Mouse (Mus musculus): ENCODE measurements around the gene Lrrc8c.
A peak's percentile ranks its signal among the peaks of the same experiment; 100 is the strongest.

Gene Lrrc8c

GRCm38 (mm10) chr5:105642517-105642916 is 123.3 kb downstream of the Lrrc8c start:
- no peak for DNase-seq

- no peak for DNase-seq
Observed at GRCm38 (mm10) chr5:105643276-105643675, 124.1 kb downstream of the Lrrc8c start.

- no peak for DNase-seq
Observed at GRCm38 (mm10) chr5:105644195-105644594, 125.0 kb downstream of the Lrrc8c start.

GRCm38 (mm10) chr5:105647094-105647493 is 127.9 kb downstream of the Lrrc8c start:
- DNase-seq = no peak

GRCm38 (mm10) chr5:105648648-105649287 is 129.6 kb downstream of the Lrrc8c start:
- peak; percentile 26 for DNase-seq

GRCm38 (mm10) chr5:105649514-105650001 is 130.4 kb downstream of the Lrrc8c start:
- DNase-seq = peak; percentile 24

GRCm38 (mm10) chr5:105650728-105651479 is 131.7 kb downstream of the Lrrc8c start:
- no peak for DNase-seq

GRCm38 (mm10) chr5:105651561-105651991 is 132.4 kb downstream of the Lrrc8c start:
- DNase-seq = peak; percentile 29

GRCm38 (mm10) chr5:105654237-105655063 is 135.3 kb downstream of the Lrrc8c start:
- DNase-seq = peak; percentile 79

GRCm38 (mm10) chr5:105655100-105655734 is 136.0 kb downstream of the Lrrc8c start:
- no peak for DNase-seq

GRCm38 (mm10) chr5:105661894-105662293 is 142.7 kb downstream of the Lrrc8c start:
- DNase-seq = no peak
